Mouse (Mus musculus): ENCODE data around the gene Parm1.

Parm1 gene

DNA sequence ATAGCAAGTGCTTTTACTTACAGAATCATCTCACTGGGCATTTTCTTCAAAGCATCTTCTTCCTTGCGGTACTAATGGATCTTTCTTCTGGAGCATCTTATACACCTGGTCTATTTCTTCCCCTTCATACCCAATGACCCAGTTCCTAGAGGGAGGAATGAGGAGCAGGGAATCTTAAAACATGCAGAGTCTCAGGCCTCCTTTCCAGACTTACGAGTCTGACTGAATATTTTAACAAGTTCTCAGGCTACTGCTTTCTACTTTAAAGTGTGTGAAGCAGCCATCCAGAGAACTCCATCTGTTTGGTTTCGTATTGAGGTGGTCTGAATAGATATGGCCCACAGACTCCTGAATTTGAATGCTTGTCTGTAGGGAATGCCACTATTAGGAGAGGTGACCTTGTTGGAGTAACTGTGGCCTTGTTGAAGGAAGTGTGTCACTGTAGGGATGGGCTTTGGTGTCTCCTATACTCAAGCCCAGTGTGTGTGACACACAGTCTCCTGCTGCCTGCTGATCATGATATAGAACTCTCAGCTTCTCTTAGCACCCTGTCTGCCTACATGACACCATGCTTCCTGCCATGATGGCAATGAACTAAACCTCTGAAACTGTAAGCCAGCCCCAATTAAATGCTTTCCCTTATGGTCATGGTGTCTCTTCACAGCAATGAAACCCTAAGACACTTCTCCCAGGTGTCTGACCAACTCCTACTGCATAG is 137.1 kb downstream of the Parm1 start:
- no peak for DNase-seq (ENCODE audit: low spot score)

DNA sequence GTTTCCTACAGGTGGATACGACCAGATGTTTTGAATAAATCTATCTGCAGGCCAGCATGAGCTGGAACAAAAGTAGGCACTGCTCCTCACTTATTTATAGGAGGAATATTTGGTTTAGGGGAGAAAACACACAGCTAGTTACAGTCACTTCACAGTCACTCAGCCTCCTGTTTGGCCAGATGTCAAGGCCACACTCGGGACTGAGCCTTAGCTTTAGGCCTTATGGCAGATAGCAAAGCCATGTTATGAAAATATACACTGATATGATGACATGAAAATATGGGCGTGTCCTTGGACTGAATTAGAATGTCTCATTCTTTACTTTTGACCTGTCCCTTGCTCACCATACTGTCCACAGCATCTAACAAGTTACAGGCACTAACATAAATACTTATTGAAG is 137.8 kb downstream of the Parm1 start:
- no peak for DNase-seq (ENCODE audit: low spot score)

DNA sequence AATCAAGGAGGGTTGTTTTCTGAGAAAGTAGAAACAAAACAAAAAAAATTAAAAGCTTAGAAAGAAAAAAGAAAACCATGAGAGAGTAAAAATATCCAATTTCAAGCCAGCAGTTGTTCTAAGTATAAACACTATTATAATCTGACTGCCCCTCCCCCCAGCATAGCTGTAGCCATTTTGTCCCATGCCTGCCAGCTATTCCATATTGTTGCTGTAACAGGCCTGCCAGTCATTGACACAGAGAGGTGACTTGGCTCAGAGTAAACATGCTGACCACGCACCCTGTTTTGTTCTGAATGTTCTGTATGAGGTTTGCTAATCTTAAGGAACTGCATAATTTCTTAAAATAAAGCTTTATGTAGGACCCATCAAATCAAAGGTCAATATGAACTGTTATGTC is 145.3 kb downstream of the Parm1 start:
- DNase-seq (ENCODE audit: low spot score) = no peak

DNA sequence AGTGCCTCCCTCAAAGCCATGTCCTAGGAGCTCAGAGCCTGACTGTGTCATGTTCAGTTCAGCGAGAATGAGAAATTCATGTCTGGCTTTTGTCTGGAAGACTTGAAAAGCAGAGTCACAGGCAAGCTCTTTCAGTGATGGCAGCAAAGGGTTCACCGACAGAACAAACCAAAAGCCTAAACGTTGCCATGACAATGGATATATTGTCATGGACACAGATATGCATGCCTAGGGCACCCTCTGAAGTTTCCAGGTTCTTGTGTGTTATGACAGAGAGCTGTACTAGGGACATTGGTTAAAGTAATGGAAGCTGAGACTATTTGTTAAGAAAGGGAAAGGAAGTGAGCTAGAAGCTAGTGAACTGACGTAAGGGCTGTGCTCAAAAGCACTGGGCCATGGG is 149.7 kb downstream of the Parm1 start:
- no peak for DNase-seq (ENCODE audit: low spot score)

DNA sequence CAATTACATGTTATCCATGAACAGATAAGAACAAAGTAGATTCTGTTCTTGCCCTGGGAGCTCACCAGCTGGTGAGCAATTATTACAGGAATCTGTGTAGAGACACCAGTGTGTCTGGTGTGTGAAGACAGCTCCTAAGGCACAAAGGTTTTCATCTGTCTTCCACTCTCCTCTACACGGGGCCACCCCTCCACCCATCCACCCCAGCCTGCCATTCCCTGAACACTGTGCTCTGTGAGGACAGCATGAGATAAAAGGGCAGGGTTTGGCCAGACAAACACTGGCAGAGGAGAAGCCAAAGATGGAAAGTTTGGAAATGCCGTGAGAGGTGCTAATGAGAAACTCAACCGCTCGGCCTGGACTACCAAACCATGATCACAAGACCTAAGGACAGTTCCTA is 151.8 kb downstream of the Parm1 start:
- no peak for DNase-seq (ENCODE audit: low spot score)

Data from testis, postnatal 14 days (tissue).